Mouse (Mus musculus) gastrocnemius, adult 18-20 months (tissue): Measurements from ENCODE around the gene Rarres1. TPM values are rescaled to one million over a fixed set of nuclear protein-coding genes. Genes with fewer than 3 reads are reported as not detected.

Experiments
- total RNA-seq, 2 experiments: library from RNA; stranded (reverse); gene quantifications; 2 replicates each; pipeline ENCODE4 v1.2.3; 2021

Gene Rarres1
- total RNA-seq, 2 experiments from 2014 or later = 0.50 to 0.57 TPM

Other genes with a start within 250 kb of the Rarres1 start
- gene Mlf1, start 141.4 kb downstream of the Rarres1 start, total RNA-seq = 100 to 1,000 TPM; 145 to 270 TPM
- gene Gm17402, start 140.4 kb downstream of the Rarres1 start, total RNA-seq = not detected
- 100 to 1,000 TPM; 105 to 108 TPM for gene Gfm1, start 85.4 kb downstream of the Rarres1 start, total RNA-seq
- gene Lxn, start 51.6 kb downstream of the Rarres1 start, total RNA-seq = 1 to 10 TPM in 1 of 2 experiments, under 1 TPM in 1; 0.84 to 1.4 TPM
- 10 to 100 TPM; 23.7 to 24.7 TPM for gene Mfsd1, start 67.2 kb upstream of the Rarres1 start, total RNA-seq